ENCODE assay signal across 16 mouse cellular contexts in genomic region chr17:50731876-50732275, GRCm38 (mm10).
DNase-seq lines count a peak whose midpoint lies in the region; ATAC-seq and TF ChIP-seq lines count a peak whose summit lies in the region.
"Had no signal": no experiment of that assay in that cellular context is flagged by ENCODE, and none has a peak within 500 bp of the region (broad histone marks: within the 10 kb centered on the region; RNA-seq: fewer than 3 reads in every experiment).

No protein-coding gene starts in this region.

- H3K9ac ChIP-seq in stomach, postnatal 0 days (ENCODE audit: low read length), result no peak overlapping the region
- H3K9ac ChIP-seq: limb, embryonic 12.5 days; lung, embryonic 15.5 days; stomach, embryonic 15.5 days had no signal

- H3K9me3 ChIP-seq in stomach, postnatal 0 days (ENCODE audit: control insufficient read depth, low read length), result no peaks in the 10 kb centered on the region
- H3K9me3 ChIP-seq: heart, embryonic 10.5 days; limb, embryonic 12.5 days; lung, embryonic 15.5 days; megakaryocyte, embryonic 14.5 days; stomach, embryonic 15.5 days had no signal

- no peak overlapping the region for H3K4me3 ChIP-seq in bone marrow, adult 2 months (replicated peaks; ENCODE audit: control insufficient read depth, low read depth, low read length)
- H3K4me3 ChIP-seq in stomach, postnatal 0 days (ENCODE audit: low read depth, low read length), result no peak overlapping the region
- H3K4me3 ChIP-seq: heart, embryonic 10.5 days; left cerebral cortex, adult 2 months; limb, embryonic 12.5 days; lung, embryonic 15.5 days; stomach, embryonic 15.5 days had no signal

- no peaks in the 10 kb centered on the region; the same call in 1 of the 2 replicates for H3K36me3 ChIP-seq in stomach, postnatal 0 days (ENCODE audit: control insufficient read depth, insufficient read depth, low read length)
- H3K36me3 ChIP-seq: heart, embryonic 10.5 days; lung, embryonic 15.5 days; stomach, embryonic 15.5 days had no signal

- 46% methylated on average over 5 of the region's 5 CpGs for WGBS in bone marrow, adult 2 months
- 92% methylated on average over 5 of the region's 5 CpGs for WGBS in stomach, postnatal 0 days

- TF ChIP-seq EP300 in stomach, postnatal 0 days (optimal IDR thresholded peaks at IDR 0.05), result no peak

- H3K27me3 ChIP-seq in stomach, postnatal 0 days (ENCODE audit: control insufficient read depth, insufficient read depth, low read length), result no peaks in the 10 kb centered on the region
- H3K27me3 ChIP-seq: limb, embryonic 12.5 days; lung, embryonic 15.5 days; megakaryocyte, embryonic 14.5 days; stomach, embryonic 15.5 days had no signal

- no peak overlapping the region for H3K4me2 ChIP-seq in stomach, postnatal 0 days (replicated peaks; ENCODE audit: low read depth)
- H3K4me2 ChIP-seq: limb, embryonic 12.5 days; lung, embryonic 15.5 days; stomach, embryonic 15.5 days had no signal

- peak; percentile 15; the same call in 1 of the 2 replicates for TF ChIP-seq CTCF in bone marrow, adult 2 months (IDR thresholded peaks at IDR 0.05; ENCODE audit: control insufficient read depth, insufficient read depth, low read length)
- TF ChIP-seq CTCF in stomach, postnatal 0 days (IDR thresholded peaks at IDR 0.05; ENCODE audit: low read depth), result 0 out of 2 replicates have a peak, but pooled peaks have one; percentile 7

- no peak for ATAC-seq in stomach, postnatal 0 days (ENCODE audit: low FRiP score, low TSS enrichment)

- DNase-seq in spleen, adult 18-20 months, result peak; percentile 17 to 33
- no peak for DNase-seq in spleen, postnatal 4 days (ENCODE audit: low spot score in 2 of 2)
- no peak for DNase-seq in stomach, postnatal 0 days (ENCODE audit: low spot score)
- DNase-seq in adrenal gland, postnatal 10 days, result no peak
- no peak for DNase-seq in urinary bladder, postnatal 4 days (ENCODE audit: low spot score in 2 of 2)
- DNase-seq in right cerebral cortex, adult 2 months (ENCODE audit: low spot score in 2 of 2), result no peak
- DNase-seq: adrenal gland, postnatal 25 days; kidney, adult 2 months; right cerebral cortex, postnatal 4 days had no signal

- H3K27ac ChIP-seq in bone marrow, adult 2 months (ENCODE audit: control insufficient read depth, insufficient read depth, low read depth, low read length, poor library complexity), result no peak overlapping the region
- no peak overlapping the region for H3K27ac ChIP-seq in stomach, postnatal 0 days (replicated peaks)
- H3K27ac ChIP-seq: heart, embryonic 10.5 days; left cerebral cortex, adult 2 months; limb, embryonic 12.5 days; lung, embryonic 15.5 days; stomach, embryonic 15.5 days had no signal

- H3K4me1 ChIP-seq in bone marrow, adult 2 months (ENCODE audit: control insufficient read depth, insufficient read depth, low read length), result peaks cover 6% of the 10 kb centered on the region
- H3K4me1 ChIP-seq in stomach, postnatal 0 days (replicated peaks; ENCODE audit: control insufficient read depth, insufficient read depth), result peaks cover 4% of the 10 kb centered on the region; the same call in 1 of the 2 replicates
- H3K4me1 ChIP-seq: limb, embryonic 12.5 days had no signal

- no peak for TF ChIP-seq POLR2A in bone marrow, adult 2 months (IDR thresholded peaks at IDR 0.05; ENCODE audit: borderline replicate concordance, control insufficient read depth, low read depth, low read length)

Comparison
In these comparisons a context has a peak if more than half of its experiments do, and no peak if none do; other contexts are left out.
1. DNase-seq: peak in spleen, adult 18-20 months (2 of 2); none in spleen, postnatal 4 days (0 of 2), stomach, postnatal 0 days (single experiment), adrenal gland, postnatal 10 days (single experiment), urinary bladder, postnatal 4 days (0 of 2) and right cerebral cortex, adult 2 months (0 of 2).